Mouse (Mus musculus) forebrain, embryonic 13.5 days (tissue): ENCODE results near the gene Chd1l. TPM values are rescaled to one million over a fixed set of nuclear protein-coding genes. Genes with fewer than 3 reads are reported as not detected.

Experiments used
- ATAC-seq: fragments of 200-750 bp; cut with Nextera tagmentation; 2 replicates; pipeline ENCODE4 v1.8.0; 2017
- H3K27ac ChIP-seq: fragments of 300-500 bp; sonication (generic); 2 replicates; pipeline ENCODE4 v1.5.1; 2015; ENCODE audit warnings: inconsistent platforms, mild to moderate bottlenecking, moderate library complexity
- H3K27me3 ChIP-seq: fragments of 300-500 bp; sonication (generic); 2 replicates; pipeline ENCODE4 v1.6.1; 2015; ENCODE audit warnings: mild to moderate bottlenecking, inconsistent platforms
- H3K36me3 ChIP-seq: fragments of 300-500 bp; sonication (generic); 2 replicates; pipeline ENCODE4 v1.6.1; 2015; ENCODE audit warnings: mild to moderate bottlenecking, inconsistent platforms; ENCODE audit not compliant: poor library complexity, severe bottlenecking
- H3K4me1 ChIP-seq: fragments of 300-500 bp; sonication (generic); 2 replicates; pipeline ENCODE4 v1.6.1; 2015; ENCODE audit warnings: inconsistent platforms
- H3K4me2 ChIP-seq: fragments of 300-500 bp; sonication (generic); 2 replicates; pipeline ENCODE4 v1.6.1; 2015; ENCODE audit warnings: inconsistent platforms, mild to moderate bottlenecking, moderate library complexity
- H3K4me3 ChIP-seq: fragments of 300-500 bp; sonication (generic); 2 replicates; pipeline ENCODE4 v1.5.1; 2015; ENCODE audit warnings: mild to moderate bottlenecking, inconsistent platforms
- H3K9ac ChIP-seq: fragments of 300-500 bp; sonication (generic); 2 replicates; pipeline ENCODE4 v1.6.1; 2015; ENCODE audit warnings: mild to moderate bottlenecking, inconsistent platforms
- H3K9me3 ChIP-seq: fragments of 300-500 bp; sonication (generic); replicated peaks from 2 replicates; pipeline ENCODE4 v1.6.1; 2016; ENCODE audit warnings: inconsistent platforms
- WGBS: fragments of 180-500 bp; shearing (Covaris S2); methylation state at CpG from one replicate; pipeline ENCODE4 v1.1.7; 2015; 5-methylcytosine and 5-hydroxymethylcytosine counted together
- polyA plus RNA-seq: library from polyadenylated mRNA; unstranded; fragments of >200 nt; fragmentation: Nextera tagmentation; extraction: Ambion mirVana; gene quantifications from 2 replicates; pipeline ENCODE4 v1.2.1, GENCODE M21; 2015

Chd1l gene
- polyA plus RNA-seq, 1 experiment from 2014 or later: 10.6 TPM

DNA sequence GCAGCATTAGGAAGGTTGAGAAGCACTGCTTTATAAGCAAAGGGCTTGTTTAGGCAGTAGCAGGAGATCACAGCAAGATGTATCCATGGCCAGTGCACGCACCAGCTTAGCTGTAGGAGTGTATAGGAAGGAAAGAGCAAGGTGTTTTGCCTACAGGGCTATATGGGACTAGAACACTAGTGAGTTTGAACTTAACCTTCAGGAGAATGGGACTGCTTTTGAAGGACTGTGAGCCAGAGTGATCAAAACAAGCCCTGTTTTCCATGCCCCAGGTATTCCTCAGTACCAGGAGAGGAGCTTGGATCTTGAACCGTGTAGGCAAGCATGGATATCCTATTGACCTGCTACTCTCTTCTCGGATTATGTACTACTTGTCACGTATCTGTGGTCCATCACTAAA is 31.4 kb upstream of the Chd1l start:
- H3K4me1 ChIP-seq: no peaks in the 10 kb centered on the region
- no peaks in the 10 kb centered on the region for H3K9me3 ChIP-seq
- no peaks in the 10 kb centered on the region for H3K27me3 ChIP-seq
- H3K4me2 ChIP-seq: no peak overlapping the region
- no peak overlapping the region for H3K27ac ChIP-seq
- no peak overlapping the region for H3K9ac ChIP-seq
- H3K4me3 ChIP-seq: no peak overlapping the region
- 87% methylated on average over 4 of the region's 4 CpGs for WGBS
- H3K36me3 ChIP-seq: no peaks in the 10 kb centered on the region
- ATAC-seq: no peak

GRCm38 (mm10) chr3:97634288-97634761 is 24.3 kb upstream of the Chd1l start:
- no peak for ATAC-seq
- no peaks in the 10 kb centered on the region for H3K36me3 ChIP-seq
- H3K27me3 ChIP-seq: no peaks in the 10 kb centered on the region
- WGBS: 88% methylated on average over 3 of the region's 3 CpGs
- no peak overlapping the region for H3K27ac ChIP-seq
- H3K4me1 ChIP-seq: no peaks in the 10 kb centered on the region
- no peaks in the 10 kb centered on the region for H3K9me3 ChIP-seq
- no peak overlapping the region for H3K9ac ChIP-seq
- H3K4me2 ChIP-seq: no peak overlapping the region
- no peak overlapping the region for H3K4me3 ChIP-seq

- H3K4me1 ChIP-seq: peaks cover 4% of the 10 kb centered on the region
Observed at GRCm38 (mm10) chr3:97633456-97633855, 23.5 kb upstream of the Chd1l start.

DNA sequence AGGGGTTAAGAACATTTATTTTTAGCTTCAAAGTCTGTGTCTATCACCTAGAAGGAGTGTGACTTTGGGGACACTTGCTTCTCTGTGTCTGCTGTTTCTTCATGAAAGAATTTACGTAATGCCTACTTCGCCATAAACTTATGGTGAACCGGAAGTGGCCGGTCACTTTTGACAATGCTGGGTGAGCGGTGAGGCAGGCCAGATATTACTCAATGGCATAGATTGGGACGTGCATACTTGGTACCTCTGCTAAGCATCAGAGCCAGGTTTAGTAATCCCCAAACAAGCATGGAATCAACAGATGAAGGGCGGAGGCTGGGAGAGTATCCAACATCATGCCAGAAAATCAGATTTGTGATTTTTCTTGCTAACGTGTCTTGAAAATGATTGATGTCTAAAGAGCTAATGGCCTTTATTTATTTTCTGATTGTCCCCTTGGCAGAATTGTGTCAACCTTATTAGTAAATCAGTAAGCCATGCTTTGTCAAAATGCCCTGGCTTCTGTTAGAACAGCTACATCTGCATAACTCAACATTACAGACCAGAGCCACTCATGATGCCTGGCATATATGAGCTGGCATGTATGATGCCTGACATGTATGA is 21.4 kb upstream of the Chd1l start:
- WGBS: 92% methylated on average over 8 of the region's 8 CpGs
- no peak for ATAC-seq

More at GRCm38 (mm10) chr3:97633456-97633855, 23.5 kb upstream of the Chd1l start:
- 83% methylated on average over 4 of the region's 4 CpGs for WGBS
- Histone ChIP-seq H3K4me3 (no peak overlapping the region), H3K4me2 (no peak overlapping the region), H3K36me3 (no peaks in the 10 kb centered on the region), H3K9ac (no peak overlapping the region), H3K27me3 (no peaks in the 10 kb centered on the region), H3K27ac (no peak overlapping the region), H3K9me3 (no peaks in the 10 kb centered on the region)
- ATAC-seq: no peak

GRCm38 (mm10) chr3:97630746-97631145 is 20.7 kb upstream of the Chd1l start:
- no peak overlapping the region for H3K9ac ChIP-seq
- H3K36me3 ChIP-seq: no peaks in the 10 kb centered on the region
- no peak for ATAC-seq
- no peak overlapping the region for H3K4me2 ChIP-seq
- H3K4me3 ChIP-seq: no peak overlapping the region
- 93% methylated on average over 4 of the region's 4 CpGs for WGBS
- H3K4me1 ChIP-seq: peaks cover 6% of the 10 kb centered on the region
- H3K9me3 ChIP-seq: no peaks in the 10 kb centered on the region
- H3K27me3 ChIP-seq: no peaks in the 10 kb centered on the region
- H3K27ac ChIP-seq: no peak overlapping the region

More for the DNA sequence above, 21.4 kb upstream of the Chd1l start:
- H3K4me2 ChIP-seq: no peak overlapping the region
- H3K4me1 ChIP-seq: peaks cover 6% of the 10 kb centered on the region
- H3K9me3 ChIP-seq: no peaks in the 10 kb centered on the region
- no peaks in the 10 kb centered on the region for H3K27me3 ChIP-seq
- no peak overlapping the region for H3K4me3 ChIP-seq
- no peaks in the 10 kb centered on the region for H3K36me3 ChIP-seq
- H3K27ac ChIP-seq: no peak overlapping the region
- H3K9ac ChIP-seq: no peak overlapping the region

DNA sequence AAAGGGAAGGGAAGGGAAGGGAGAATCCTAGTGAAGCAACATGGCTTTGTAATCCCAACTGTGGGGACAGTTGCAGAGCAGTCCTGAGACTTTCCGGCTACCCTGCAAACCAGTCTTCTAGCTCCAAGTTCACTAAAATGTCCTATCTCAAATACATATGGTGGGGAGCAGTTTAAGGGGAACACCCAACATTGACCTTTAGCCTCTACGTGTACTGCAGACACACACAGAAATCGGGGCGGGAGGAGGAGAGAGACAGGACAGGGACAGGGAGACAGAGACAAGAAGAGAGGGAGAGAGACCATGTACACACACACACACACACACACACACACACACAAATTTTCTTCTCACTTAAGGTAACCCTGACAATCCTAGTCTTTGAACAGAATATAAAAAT is 19.9 kb upstream of the Chd1l start:
- H3K4me2 ChIP-seq: no peak overlapping the region
- no peak overlapping the region for H3K27ac ChIP-seq
- no peak overlapping the region for H3K4me3 ChIP-seq
- WGBS: 91% methylated on average over 4 of the region's 4 CpGs
- ATAC-seq: no peak
- no peak overlapping the region for H3K9ac ChIP-seq
- peaks cover 6% of the 10 kb centered on the region for H3K4me1 ChIP-seq
- no peaks in the 10 kb centered on the region for H3K27me3 ChIP-seq
- H3K36me3 ChIP-seq: no peaks in the 10 kb centered on the region
- H3K9me3 ChIP-seq: no peaks in the 10 kb centered on the region

DNA sequence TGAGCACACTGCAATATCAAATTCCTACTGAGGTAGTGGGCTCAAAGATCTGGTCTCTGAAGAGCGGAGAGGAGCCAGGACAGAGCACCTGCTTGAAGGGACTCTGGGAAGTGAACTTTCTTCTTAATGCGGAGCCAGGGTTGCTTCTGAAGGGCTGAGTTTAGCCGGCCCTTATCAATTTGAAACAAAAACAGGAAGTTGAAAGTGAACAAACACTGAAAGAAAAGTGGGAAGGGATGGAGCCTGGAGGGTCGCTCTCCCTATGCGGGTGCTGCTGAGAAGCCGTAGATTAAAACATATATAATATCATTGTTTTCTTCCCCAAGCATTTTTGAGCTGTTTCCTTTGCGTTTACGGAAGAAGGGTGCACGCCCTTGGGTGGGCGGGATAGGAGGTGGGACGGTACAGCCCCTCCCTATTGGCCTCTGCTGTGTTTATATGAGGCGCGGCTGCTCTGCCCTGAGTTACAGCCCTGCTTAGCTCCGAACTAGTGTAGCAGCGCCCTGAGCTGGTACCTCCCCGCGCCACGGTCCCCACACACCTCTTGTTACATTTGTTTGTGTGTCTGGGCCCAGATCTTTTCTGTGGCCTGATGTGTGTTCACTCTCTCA is 18.5 kb upstream of the Chd1l start, which contains the start of gene Fmo5:
Gene Fmo5 (plus strand): TSS at position 414 of the 611 bp plus-strand sequence.
- Histone ChIP-seq H3K4me2 (peak within 1 kb of the TSS; percentile 59), H3K27ac (no peak within 1 kb of the TSS), H3K4me1 (peaks cover 6% of the 10 kb centered on the region), H3K4me3 (peak within 1 kb of the TSS; percentile 34), H3K36me3 (no peaks in the 10 kb centered on the region), H3K9ac (peak within 1 kb of the TSS; percentile 46), H3K27me3 (no peaks in the 10 kb centered on the region), H3K9me3 (no peaks in the 10 kb centered on the region)
- WGBS: 4% methylated on average over 18 of the region's 18 CpGs
- no peak for ATAC-seq

- Histone ChIP-seq H3K27me3 (no peaks in the 10 kb centered on the region), H3K4me3 (no peak overlapping the region), H3K9me3 (no peaks in the 10 kb centered on the region), H3K36me3 (no peaks in the 10 kb centered on the region), H3K4me1 (peaks cover 6% of the 10 kb centered on the region), H3K9ac (no peak overlapping the region), H3K4me2 (no peak overlapping the region), H3K27ac (no peak overlapping the region)
- no peak for ATAC-seq
- 79% methylated on average over 7 of the region's 7 CpGs for WGBS
Observed at GRCm38 (mm10) chr3:97627893-97628292, 17.9 kb upstream of the Chd1l start.

GRCm38 (mm10) chr3:97624611-97625010 is 14.6 kb upstream of the Chd1l start:
- Histone ChIP-seq H3K4me2 (no peak overlapping the region), H3K9me3 (no peaks in the 10 kb centered on the region), H3K9ac (no peak overlapping the region), H3K36me3 (no peaks in the 10 kb centered on the region), H3K27me3 (no peaks in the 10 kb centered on the region), H3K4me3 (no peak overlapping the region), H3K27ac (no peak overlapping the region), H3K4me1 (peaks cover 6% of the 10 kb centered on the region)
- WGBS: 23% methylated on average over 2 of the region's 2 CpGs
- no peak for ATAC-seq

DNA sequence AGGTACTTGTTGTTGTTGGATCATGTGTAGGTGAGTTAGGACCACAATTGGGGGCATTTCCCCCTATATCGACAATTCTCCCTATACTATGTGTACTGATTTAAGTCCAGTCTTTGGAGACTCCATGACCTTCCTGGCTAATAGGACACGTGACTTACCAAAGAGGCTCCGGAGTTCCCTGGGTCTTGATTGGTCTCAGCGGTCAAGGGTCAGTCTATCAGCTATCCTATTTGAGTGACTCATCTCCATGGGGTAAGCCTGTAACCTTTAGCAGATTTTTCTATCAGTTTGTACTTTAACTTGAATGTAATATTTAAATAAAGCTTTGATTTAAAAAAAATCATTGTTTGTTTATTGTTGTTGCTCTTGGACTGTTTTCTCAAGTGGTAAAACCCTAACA is 10.7 kb upstream of the Chd1l start:
- Histone ChIP-seq H3K27me3 (no peaks in the 10 kb centered on the region), H3K4me2 (no peak overlapping the region), H3K4me3 (no peak overlapping the region), H3K4me1 (no peaks in the 10 kb centered on the region), H3K27ac (no peak overlapping the region), H3K9me3 (no peaks in the 10 kb centered on the region), H3K9ac (no peak overlapping the region), H3K36me3 (no peaks in the 10 kb centered on the region)
- WGBS: 94% methylated on average over 4 of the region's 4 CpGs
- ATAC-seq: no peak

GRCm38 (mm10) chr3:97617899-97618298 is 7.9 kb upstream of the Chd1l start:
- H3K9ac ChIP-seq: no peak overlapping the region
- H3K4me1 ChIP-seq: no peaks in the 10 kb centered on the region
- no peaks in the 10 kb centered on the region for H3K9me3 ChIP-seq
- no peak for ATAC-seq
- no peak overlapping the region for H3K27ac ChIP-seq
- no peak overlapping the region for H3K4me3 ChIP-seq
- WGBS: 88% methylated on average over 8 of the region's 8 CpGs
- no peaks in the 10 kb centered on the region for H3K27me3 ChIP-seq
- H3K4me2 ChIP-seq: no peak overlapping the region
- no peaks in the 10 kb centered on the region for H3K36me3 ChIP-seq

DNA sequence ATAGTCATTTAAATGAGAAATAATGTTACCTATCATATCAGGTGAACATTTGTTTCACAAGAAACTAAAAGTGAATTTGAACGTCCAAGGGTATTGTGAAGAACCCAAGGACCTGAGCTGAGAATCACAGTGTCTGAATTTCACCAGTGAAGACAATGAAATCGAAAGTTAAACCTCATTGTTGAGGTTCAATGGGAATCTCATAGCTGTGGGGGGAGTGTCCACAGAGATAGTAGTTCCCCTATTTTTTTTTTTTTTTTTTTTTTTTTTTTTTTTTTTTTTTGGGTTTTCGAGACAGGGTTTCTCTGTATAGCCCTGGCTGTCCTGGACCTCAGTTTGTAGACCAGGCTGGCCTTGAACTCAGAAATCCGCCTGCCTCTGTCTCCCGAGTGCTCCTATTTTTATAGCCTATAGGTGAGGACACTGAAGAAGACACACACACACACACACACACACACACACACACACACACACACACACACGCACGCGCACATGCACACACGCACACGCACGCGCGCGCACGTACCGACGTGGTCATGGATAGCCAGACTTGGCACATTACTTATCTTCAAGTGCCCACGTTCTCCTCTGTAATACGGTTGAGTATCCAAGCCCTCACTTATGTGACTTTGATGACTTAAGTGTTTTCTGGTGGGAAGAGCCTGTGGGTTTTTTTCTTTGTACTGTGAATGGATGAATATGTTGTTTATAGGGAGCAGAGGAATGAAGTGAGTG is 7.3 kb upstream of the Chd1l start:
- Histone ChIP-seq H3K4me1 (no peaks in the 10 kb centered on the region), H3K9me3 (no peaks in the 10 kb centered on the region), H3K36me3 (no peaks in the 10 kb centered on the region), H3K27ac (no peak overlapping the region), H3K4me2 (no peak overlapping the region), H3K9ac (no peak overlapping the region), H3K4me3 (no peak overlapping the region), H3K27me3 (0 out of 2 replicates have a peak, but pooled peaks cover 2% of the 10 kb centered on the region)
- WGBS: 95% methylated on average over 19 of the region's 19 CpGs
- no peak for ATAC-seq
